Comparison of ENCODE assay signal across 8 mouse cellular contexts in genomic region chr2:12160486-12160885, GRCm38 (mm10).
DNase-seq lines count a peak whose midpoint lies in the region.

No protein-coding gene starts in this region.

- DNase-seq in adrenal gland, adult 2 months = peak; percentile 50
- DNase-seq in adrenal gland, postnatal 4 days (ENCODE audit: low spot score in 2 of 2) = no peak
- DNase-seq in left cerebral cortex, adult 18-20 months (ENCODE audit: low spot score in 2 of 2) = peak; percentile 47 to 55
- DNase-seq in left cerebral cortex, postnatal 10 days (ENCODE audit: extremely low spot score in 1 of 2, low spot score in 2 of 2) = no peak
- peak; percentile 64 for DNase-seq in adrenal gland, postnatal 10 days
- peak; percentile 19 to 27 for DNase-seq in heart, postnatal 36 days
- DNase-seq in lung, postnatal 36 days = peak; percentile 67
- no peak for DNase-seq in urinary bladder, adult 18-20 months (ENCODE audit: low spot score in 2 of 2)

- intact Hi-C loops in left cerebral cortex, postnatal 10 days (cut with DNase I) = no loop called here
- intact Hi-C loops in heart, postnatal 36 days (cut with DNase I) = loop anchor here (2.0 kb wide), 2 partner anchors 140 to 228 kb away; partner anchors contain the start of gene Itga8

Comparison
In these comparisons a context has a peak if more than half of its experiments do, and no peak if none do; other contexts are left out.
1. DNase-seq: peak in adrenal gland, adult 2 months (single experiment), left cerebral cortex, adult 18-20 months (2 of 2), adrenal gland, postnatal 10 days (single experiment), heart, postnatal 36 days (2 of 2) and lung, postnatal 36 days (single experiment); none in adrenal gland, postnatal 4 days (0 of 2), left cerebral cortex, postnatal 10 days (0 of 2) and urinary bladder, adult 18-20 months (0 of 2).